Mouse (Mus musculus) lung, adult 2 months (tissue): ENCODE measurements at regions not wholly inside any gene's neighbourhood (a gene's known extent, or its start where the extent isn't known, plus 50 kb on each side); places are given as distances from the start of the nearest gene placed in this dataset.

Experiments used
- DNase-seq: peaks from one replicate; pipeline ENCODE4 v3.0.0; 2022
- H3K4me1 ChIP-seq: fragments of 200-500 bp; 2 replicates; pipeline ENCODE4 v1.6.1; 2011; ENCODE audit warnings: low read length; ENCODE audit not compliant: control insufficient read depth, insufficient read depth
- H3K4me3 ChIP-seq: fragments of 200-500 bp; replicated peaks from 2 replicates; pipeline ENCODE3; 2011; ENCODE audit warnings: low read depth, mild to moderate bottlenecking, control low read depth, low read length; ENCODE audit errors: extremely low read depth
- CTCF ChIP-seq: fragments of 200-500 bp; IDR thresholded peaks from 2 replicates; pipeline ENCODE4 v1.5.1; 2011; ENCODE audit warnings: mild to moderate bottlenecking, low read length, control low read depth; ENCODE audit not compliant: insufficient read depth
- POLR2A ChIP-seq: fragments of 200-500 bp; IDR thresholded peaks from 2 replicates; pipeline ENCODE4 v1.6.1; 2011; ENCODE audit warnings: low read depth, mild to moderate bottlenecking, control low read depth, low read length, borderline replicate concordance; ENCODE audit errors: extremely low read depth
- WGBS: fragments of 180-500 bp; shearing (Covaris S2); methylation state at CpG from one replicate; pipeline ENCODE4 v1.1.7; 2018; 5-methylcytosine and 5-hydroxymethylcytosine counted together

- 50% methylated on average over 2 of the region's 2 CpGs for WGBS
- no peaks in the 10 kb centered on the region for H3K4me1 ChIP-seq
- no peak for TF ChIP-seq CTCF
- TF ChIP-seq POLR2A = no peak
- no peak for DNase-seq
- no peak overlapping the region for H3K4me3 ChIP-seq
Measured at GRCm38 (mm10) chr4:56008287-56008686, 476.0 kb upstream of the Klf4 start.

- WGBS = 63% methylated on average over 5 of the region's 5 CpGs
- TF ChIP-seq CTCF = no peak
- TF ChIP-seq POLR2A = no peak
- no peak for DNase-seq
- Histone ChIP-seq H3K4me1 (no peaks in the 10 kb centered on the region; the same call in 1 of the 2 replicates), H3K4me3 (no peak overlapping the region)
Measured at GRCm38 (mm10) chr4:56004227-56004626, 472.0 kb upstream of the Klf4 start.

GRCm38 (mm10) chr4:56001312-56001731 is 469.1 kb upstream of the Klf4 start:
- TF ChIP-seq CTCF = no peak
- no peak for TF ChIP-seq POLR2A
- Histone ChIP-seq H3K4me1 (no peaks in the 10 kb centered on the region; the same call in 1 of the 2 replicates), H3K4me3 (no peak overlapping the region)
- no peak for DNase-seq
- WGBS = 70% methylated on average over 3 of the region's 3 CpGs

GRCm38 (mm10) chr4:55984026-55984425 is 451.8 kb upstream of the Klf4 start:
- no peaks in the 10 kb centered on the region for H3K4me1 ChIP-seq
- no peak for TF ChIP-seq CTCF
- no peak for TF ChIP-seq POLR2A
- no peak overlapping the region for H3K4me3 ChIP-seq
- no peak for DNase-seq

GRCm38 (mm10) chr4:55978539-55978938 is 446.3 kb upstream of the Klf4 start:
- Histone ChIP-seq H3K4me1 (no peaks in the 10 kb centered on the region), H3K4me3 (no peak overlapping the region)
- DNase-seq = no peak
- WGBS = 87% methylated on average over 4 of the region's 4 CpGs
- TF ChIP-seq CTCF = no peak
- TF ChIP-seq POLR2A = no peak

GRCm38 (mm10) chr4:55976265-55976664 is 444.0 kb upstream of the Klf4 start:
- 76% methylated on average over 2 of the region's 2 CpGs for WGBS

GRCm38 (mm10) chr4:55973706-55974105 is 441.4 kb upstream of the Klf4 start:
- TF ChIP-seq CTCF = no peak
- TF ChIP-seq POLR2A = no peak
- Histone ChIP-seq H3K4me3 (no peak overlapping the region), H3K4me1 (no peaks in the 10 kb centered on the region)
- 95% methylated on average over 1 of the region's 1 CpGs for WGBS
- DNase-seq = no peak

More at GRCm38 (mm10) chr4:55976265-55976664, 444.0 kb upstream of the Klf4 start:
- TF ChIP-seq POLR2A (no peak), CTCF (no peak)
- H3K4me1 ChIP-seq = no peaks in the 10 kb centered on the region
- H3K4me3 ChIP-seq = no peak overlapping the region
- DNase-seq = no peak

- Histone ChIP-seq H3K4me1 (no peaks in the 10 kb centered on the region), H3K4me3 (no peak overlapping the region)
- WGBS = 57% methylated on average over 7 of the region's 7 CpGs
- no peak for DNase-seq
- TF ChIP-seq CTCF (no peak), POLR2A (no peak)
Measured at GRCm38 (mm10) chr4:55972235-55972819, 440.1 kb upstream of the Klf4 start.

- DNase-seq = peak; percentile 3
- WGBS = 71% methylated on average over 1 of the region's 1 CpGs
- no peaks in the 10 kb centered on the region; the same call in 1 of the 2 replicates for H3K4me1 ChIP-seq
- H3K4me3 ChIP-seq = no peak overlapping the region
- TF ChIP-seq POLR2A = no peak
- TF ChIP-seq CTCF = no peak
Measured at GRCm38 (mm10) chr4:55960063-55960462, 427.8 kb upstream of the Klf4 start.

GRCm38 (mm10) chr4:55953701-55954100 is 421.4 kb upstream of the Klf4 start:
- Histone ChIP-seq H3K4me1 (no peaks in the 10 kb centered on the region), H3K4me3 (no peak overlapping the region)
- no peak for TF ChIP-seq POLR2A
- TF ChIP-seq CTCF = no peak
- no peak for DNase-seq
- WGBS = 98% methylated on average over 1 of the region's 1 CpGs

- WGBS = 69% methylated on average over 3 of the region's 3 CpGs
- no peak for DNase-seq
- no peak overlapping the region for H3K4me3 ChIP-seq
- H3K4me1 ChIP-seq = no peaks in the 10 kb centered on the region
- no peak for TF ChIP-seq POLR2A
Measured at GRCm38 (mm10) chr4:55952220-55952619, 420.0 kb upstream of the Klf4 start.
